Mouse (Mus musculus) thymus, postnatal 36 days (tissue): ENCODE data around the gene Tspan2.
A peak's percentile ranks its signal among the peaks of the same experiment; 100 is the strongest.

ENCODE experiments used
- DNase-seq, 2 experiments: peaks; one replicate each; pipeline ENCODE4 v3.0.0; 2022; ENCODE audit warnings: mixed read lengths in 2 of 2

The Tspan2 gene

GRCm38 (mm10) chr3:102735031-102735558, 766 bp downstream of the Tspan2 start:
- peak; percentile 61 to 74 for DNase-seq

- DNase-seq, result no peak
Observed at GRCm38 (mm10) chr3:102735638-102736037, 1.3 kb downstream of the Tspan2 start.

GRCm38 (mm10) chr3:102736436-102736835, 2.1 kb downstream of the Tspan2 start:
- peak in 1 of 2 experiments; percentile 37 for DNase-seq

GRCm38 (mm10) chr3:102737106-102737505, 2.8 kb downstream of the Tspan2 start:
- no peak for DNase-seq

GRCm38 (mm10) chr3:102738161-102738901, 4.0 kb downstream of the Tspan2 start:
- DNase-seq, result peak in 1 of 2 experiments; percentile 47

- DNase-seq, result no peak
Observed at GRCm38 (mm10) chr3:102738926-102739325, 4.6 kb downstream of the Tspan2 start.

GRCm38 (mm10) chr3:102742725-102743124, 8.4 kb downstream of the Tspan2 start:
- no peak for DNase-seq

GRCm38 (mm10) chr3:102743202-102743601, 8.9 kb downstream of the Tspan2 start:
- DNase-seq, result no peak

- no peak for DNase-seq
Observed at GRCm38 (mm10) chr3:102743781-102744471, 9.6 kb downstream of the Tspan2 start.

GRCm38 (mm10) chr3:102744657-102745056, 10.3 kb downstream of the Tspan2 start:
- DNase-seq, result no peak

- no peak for DNase-seq
Observed at GRCm38 (mm10) chr3:102746174-102746573, 11.8 kb downstream of the Tspan2 start.

GRCm38 (mm10) chr3:102748038-102748437, 13.7 kb downstream of the Tspan2 start:
- no peak for DNase-seq

- no peak for DNase-seq
Observed at GRCm38 (mm10) chr3:102748686-102749085, 14.4 kb downstream of the Tspan2 start.

GRCm38 (mm10) chr3:102751136-102751535, 16.8 kb downstream of the Tspan2 start:
- no peak for DNase-seq

GRCm38 (mm10) chr3:102751536-102751935, 17.2 kb downstream of the Tspan2 start:
- no peak for DNase-seq

GRCm38 (mm10) chr3:102752053-102752452, 17.7 kb downstream of the Tspan2 start:
- no peak for DNase-seq

GRCm38 (mm10) chr3:102752457-102752856, 18.1 kb downstream of the Tspan2 start:
- DNase-seq, result no peak

- DNase-seq, result peak; percentile 69 to 85
Observed at GRCm38 (mm10) chr3:102755801-102756200, 21.5 kb downstream of the Tspan2 start.

GRCm38 (mm10) chr3:102757019-102757418, 22.7 kb downstream of the Tspan2 start:
- no peak for DNase-seq

- no peak for DNase-seq
Observed at GRCm38 (mm10) chr3:102760236-102760635, 25.9 kb downstream of the Tspan2 start.

GRCm38 (mm10) chr3:102762388-102762787, 28.1 kb downstream of the Tspan2 start:
- DNase-seq, result no peak

- DNase-seq, result no peak
Observed at GRCm38 (mm10) chr3:102763713-102764400, 29.5 kb downstream of the Tspan2 start.

- no peak for DNase-seq
Observed at GRCm38 (mm10) chr3:102764850-102765249, 30.5 kb downstream of the Tspan2 start.
